Mouse (Mus musculus) liver, embryonic 13.5 days (tissue): ENCODE data around the gene Gm44596. TPM values are rescaled to one million over a fixed set of nuclear protein-coding genes. Genes with fewer than 3 reads are reported as not detected.
"Not testable (repeated sequence)": the region's sequence is repeated elsewhere in the genome, so short reads cannot be mapped to it uniquely, and the experiment has no call there.

Experiments used
- ATAC-seq: fragments of 200-750 bp; cut with Nextera tagmentation; 2 replicates; pipeline ENCODE4 v1.8.0; 2017; ENCODE audit warnings: low read depth, mild to moderate bottlenecking, moderate number of reproducible peaks, moderate library complexity
- DNase-seq: peaks from one replicate; pipeline ENCODE4 v3.0.0; 2022
- H3K27ac ChIP-seq: fragments of 300-500 bp; sonication (generic); 2 replicates; pipeline ENCODE4 v1.5.1; 2015; ENCODE audit warnings: moderate library complexity, mild to moderate bottlenecking, inconsistent platforms
- H3K27me3 ChIP-seq: fragments of 300-500 bp; sonication (generic); 2 replicates; pipeline ENCODE4 v1.6.1; 2015; ENCODE audit warnings: mild to moderate bottlenecking, inconsistent platforms
- H3K36me3 ChIP-seq: fragments of 300-500 bp; sonication (generic); 2 replicates; pipeline ENCODE4 v1.6.1; 2015; ENCODE audit warnings: mild to moderate bottlenecking, inconsistent platforms
- H3K4me1 ChIP-seq: fragments of 300-500 bp; sonication (generic); replicated peaks from 2 replicates; pipeline ENCODE4 v1.6.1; 2015; ENCODE audit warnings: inconsistent platforms
- H3K4me2 ChIP-seq: fragments of 300-500 bp; sonication (generic); 2 replicates; pipeline ENCODE4 v1.6.1; 2015; ENCODE audit warnings: inconsistent platforms, mild to moderate bottlenecking, moderate library complexity
- H3K4me3 ChIP-seq: fragments of 300-500 bp; sonication (generic); replicated peaks from 2 replicates; pipeline ENCODE4 v1.5.1; 2015; ENCODE audit warnings: mild to moderate bottlenecking, inconsistent platforms
- H3K9ac ChIP-seq: fragments of 300-500 bp; sonication (generic); 2 replicates; pipeline ENCODE4 v1.6.1; 2015; ENCODE audit warnings: mild to moderate bottlenecking, inconsistent platforms
- H3K9me3 ChIP-seq: fragments of 300-500 bp; sonication (generic); replicated peaks from 2 replicates; pipeline ENCODE4 v1.6.1; 2016; ENCODE audit warnings: inconsistent platforms
- WGBS: fragments of 180-500 bp; shearing (Covaris S2); methylation state at CpG from one replicate; pipeline ENCODE4 v1.1.7; 2015; ENCODE audit not compliant: insufficient replicate concordance; 5-methylcytosine and 5-hydroxymethylcytosine counted together
- polyA plus RNA-seq: library from polyadenylated mRNA; unstranded; fragments of >200 nt; fragmentation: Nextera tagmentation; extraction: Ambion mirVana; gene quantifications from 2 replicates; pipeline ENCODE4 v1.2.1, GENCODE M21; 2015

Gene Gm44596
- polyA plus RNA-seq, 1 experiment from 2014 or later, result not detected

DNA sequence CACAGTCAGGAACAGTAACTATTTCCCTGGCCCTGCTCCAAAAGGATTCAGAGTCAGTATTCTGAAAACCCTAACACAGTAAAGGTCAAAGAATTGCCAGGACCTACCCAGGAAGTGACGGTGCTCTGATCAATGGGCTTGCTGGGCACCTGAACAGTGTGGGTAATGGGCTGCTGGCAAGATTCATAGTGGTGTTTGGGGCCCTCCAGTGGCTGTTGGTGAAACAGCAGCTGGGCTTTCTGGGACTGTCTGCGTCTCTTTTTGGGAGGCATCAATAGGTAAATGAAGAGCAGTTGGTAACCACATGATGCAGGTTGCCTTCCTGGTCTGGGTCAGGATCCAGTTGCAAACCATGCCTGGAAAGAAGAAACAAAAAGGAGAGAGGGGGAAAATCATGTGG lies 16.3 kb upstream of the Gm44596 start:
- Histone ChIP-seq H3K36me3 (peaks cover 39% of the 10 kb centered on the region), H3K4me3 (no peak overlapping the region), H3K4me1 (peaks cover 56% of the 10 kb centered on the region), H3K4me2 (no peak overlapping the region), H3K9me3 (no peaks in the 10 kb centered on the region), H3K27ac (no peak overlapping the region), H3K27me3 (peaks cover 8% of the 10 kb centered on the region; the same call in 1 of the 2 replicates), H3K9ac (no peak overlapping the region)
- ATAC-seq (no peak), DNase-seq (peak; percentile 48)
- WGBS, result 47% methylated on average over 2 of the region's 2 CpGs

DNA sequence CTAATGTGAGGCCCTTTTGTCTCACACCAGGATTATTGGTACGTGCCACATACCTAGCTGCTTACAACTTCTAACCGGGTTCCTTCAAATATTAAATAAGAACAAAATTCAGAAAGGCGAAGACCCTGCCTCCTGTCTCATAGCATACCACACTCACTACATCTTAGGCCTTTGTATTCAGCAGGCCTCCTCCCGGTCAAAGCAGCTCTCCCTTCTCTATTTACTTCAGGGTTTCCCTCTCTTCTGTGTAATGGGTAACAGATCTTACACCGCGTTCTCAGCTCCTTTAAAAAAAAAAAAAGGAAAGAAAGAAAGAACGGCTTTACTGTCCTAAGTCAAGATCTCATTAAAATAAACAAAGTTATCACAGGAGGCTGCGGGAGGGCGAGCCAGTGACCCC lies 13.4 kb upstream of the Gm44596 start:
- Histone ChIP-seq H3K9me3 (no peaks in the 10 kb centered on the region), H3K9ac (peak overlapping the region; percentile 92), H3K27ac (peak overlapping the region; percentile 96), H3K36me3 (peaks cover 56% of the 10 kb centered on the region), H3K4me3 (peak overlapping the region; percentile 97), H3K27me3 (no peaks in the 10 kb centered on the region), H3K4me2 (peak overlapping the region; percentile 88), H3K4me1 (peaks cover 57% of the 10 kb centered on the region)
- WGBS, result 12% methylated on average over 9 of the region's 9 CpGs
- DNase-seq, result no peak
- no peak for ATAC-seq

GRCm38 (mm10) chr6:128362381-128363006 lies 12.8 kb upstream of the Gm44596 start, which contains the start of the genes Rhno1 and Foxm1:
Rhno1 (minus strand) TSS chr6:128362911.
Foxm1 (plus strand) TSS chr6:128362967.
- Histone ChIP-seq H3K36me3 (peaks cover 56% of the 10 kb centered on the region), H3K9ac (peak within 1 kb of the TSS; percentile 92), H3K4me3 (peak within 1 kb of the TSS; percentile 97), H3K4me1 (peaks cover 57% of the 10 kb centered on the region), H3K27ac (peak within 1 kb of the TSS; percentile 96), H3K27me3 (no peaks in the 10 kb centered on the region), H3K9me3 (no peaks in the 10 kb centered on the region), H3K4me2 (peak within 1 kb of the TSS; percentile 88)
- peak; percentile 89 for ATAC-seq
- peak; percentile 76 for DNase-seq
- under 1% methylated on average over 64 of the region's 76 CpGs for WGBS

DNA sequence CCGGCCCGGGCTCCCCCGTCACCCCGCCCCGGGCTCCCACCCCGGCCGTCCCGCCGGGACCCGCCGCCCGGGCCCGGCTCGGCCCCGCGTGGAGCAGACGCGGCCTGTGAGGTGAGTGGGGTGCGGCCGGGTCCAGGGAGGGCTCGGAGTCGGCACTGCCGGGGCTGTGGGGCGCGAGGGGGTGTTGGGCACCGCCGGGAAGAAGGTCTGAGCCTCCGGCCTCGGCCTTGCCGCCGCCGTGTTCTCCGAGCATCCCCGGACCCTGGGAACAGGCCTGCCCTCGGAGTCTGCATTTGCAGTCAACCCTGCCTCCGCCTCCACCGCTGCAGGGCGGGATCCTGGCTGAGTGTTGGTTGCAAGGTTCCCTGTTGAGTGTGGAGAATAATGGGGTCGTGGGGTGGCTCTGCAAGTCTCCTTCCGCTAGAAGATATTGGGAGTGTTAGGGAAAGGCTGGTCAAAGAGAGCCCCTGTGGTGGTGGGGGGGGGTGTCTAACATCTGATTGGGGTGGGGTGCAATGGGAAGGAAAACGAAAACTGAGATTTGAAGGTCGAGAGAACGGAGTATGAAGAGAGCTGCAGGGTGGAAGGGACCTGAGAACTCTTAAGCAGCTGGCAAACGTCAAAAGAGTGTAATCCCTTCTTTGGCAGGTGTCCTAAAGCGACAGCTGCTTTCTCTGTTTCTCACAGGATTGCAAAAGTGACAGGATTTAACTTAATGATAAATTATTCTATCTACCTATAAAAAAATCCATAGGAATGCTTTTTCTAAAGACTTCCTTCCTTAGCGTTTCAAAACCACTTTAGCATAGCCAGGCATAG lies 12.1 kb upstream of the Gm44596 start:
- ATAC-seq, result peak; percentile 48
- 1% methylated on average over 28 of the region's 46 CpGs for WGBS
- Histone ChIP-seq H3K36me3 (peaks cover 56% of the 10 kb centered on the region), H3K4me1 (peaks cover 57% of the 10 kb centered on the region), H3K9ac (peak overlapping the region; percentile 92), H3K4me2 (peak overlapping the region; percentile 88), H3K27me3 (no peaks in the 10 kb centered on the region), H3K9me3 (no peaks in the 10 kb centered on the region), H3K27ac (peak overlapping the region; percentile 96), H3K4me3 (peak overlapping the region; percentile 97)
- no peak for DNase-seq

DNA sequence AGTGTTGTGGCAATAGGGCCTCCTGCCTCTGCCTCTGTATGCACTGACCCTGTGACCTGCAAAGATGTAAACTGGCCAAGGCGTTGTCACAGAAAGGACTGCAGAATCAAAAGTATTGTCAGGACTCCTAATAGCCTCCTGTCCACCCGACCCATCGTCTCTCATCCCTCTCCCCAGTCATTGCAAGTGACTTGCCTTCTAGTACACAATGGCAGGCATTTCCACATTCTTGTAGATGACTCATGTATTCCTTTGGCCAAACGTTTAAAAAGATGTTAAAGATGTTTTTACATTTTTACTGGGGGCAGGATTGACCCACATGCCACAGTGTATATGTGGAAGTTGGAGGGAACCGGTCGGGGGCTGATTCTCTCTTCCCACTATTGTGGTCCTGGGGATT lies 10.6 kb upstream of the Gm44596 start:
- DNase-seq (no peak), ATAC-seq (no peak)
- peak overlapping the region; percentile 88 for H3K4me2 ChIP-seq
- no peak overlapping the region for H3K27ac ChIP-seq
- peaks cover 50% of the 10 kb centered on the region for H3K4me1 ChIP-seq
- peaks cover 59% of the 10 kb centered on the region for H3K36me3 ChIP-seq
- WGBS, result 79% methylated on average over 6 of the region's 6 CpGs
- peak overlapping the region; percentile 97; the same call in 1 of the 2 replicates for H3K4me3 ChIP-seq
- no peaks in the 10 kb centered on the region for H3K9me3 ChIP-seq
- no peaks in the 10 kb centered on the region for H3K27me3 ChIP-seq
- peak overlapping the region; percentile 51 for H3K9ac ChIP-seq

- no peaks in the 10 kb centered on the region for H3K27me3 ChIP-seq
- no peak overlapping the region for H3K27ac ChIP-seq
- H3K4me3 ChIP-seq, result no peak overlapping the region
- H3K36me3 ChIP-seq, result peaks cover 67% of the 10 kb centered on the region
- 82% methylated on average over 5 of the region's 5 CpGs for WGBS
- ATAC-seq, result no peak
- no peak overlapping the region for H3K4me2 ChIP-seq
- H3K4me1 ChIP-seq, result peaks cover 33% of the 10 kb centered on the region
- no peak for DNase-seq
- H3K9me3 ChIP-seq, result no peaks in the 10 kb centered on the region
- H3K9ac ChIP-seq, result no peak overlapping the region
Observed at GRCm38 (mm10) chr6:128366466-128366865, 8.8 kb upstream of the Gm44596 start.

- WGBS, result 71% methylated on average over 5 of the region's 5 CpGs
- H3K4me2 ChIP-seq, result no peak overlapping the region
- H3K27ac ChIP-seq, result no peak overlapping the region
- no peak overlapping the region for H3K9ac ChIP-seq
- ATAC-seq, result peak; percentile 28
- H3K27me3 ChIP-seq, result no peaks in the 10 kb centered on the region
- H3K4me3 ChIP-seq, result no peak overlapping the region
- peaks cover 10% of the 10 kb centered on the region for H3K4me1 ChIP-seq
- H3K36me3 ChIP-seq, result peaks cover 97% of the 10 kb centered on the region
- no peak for DNase-seq
- no peaks in the 10 kb centered on the region for H3K9me3 ChIP-seq
Observed at GRCm38 (mm10) chr6:128370040-128370439, 5.3 kb upstream of the Gm44596 start.

DNA sequence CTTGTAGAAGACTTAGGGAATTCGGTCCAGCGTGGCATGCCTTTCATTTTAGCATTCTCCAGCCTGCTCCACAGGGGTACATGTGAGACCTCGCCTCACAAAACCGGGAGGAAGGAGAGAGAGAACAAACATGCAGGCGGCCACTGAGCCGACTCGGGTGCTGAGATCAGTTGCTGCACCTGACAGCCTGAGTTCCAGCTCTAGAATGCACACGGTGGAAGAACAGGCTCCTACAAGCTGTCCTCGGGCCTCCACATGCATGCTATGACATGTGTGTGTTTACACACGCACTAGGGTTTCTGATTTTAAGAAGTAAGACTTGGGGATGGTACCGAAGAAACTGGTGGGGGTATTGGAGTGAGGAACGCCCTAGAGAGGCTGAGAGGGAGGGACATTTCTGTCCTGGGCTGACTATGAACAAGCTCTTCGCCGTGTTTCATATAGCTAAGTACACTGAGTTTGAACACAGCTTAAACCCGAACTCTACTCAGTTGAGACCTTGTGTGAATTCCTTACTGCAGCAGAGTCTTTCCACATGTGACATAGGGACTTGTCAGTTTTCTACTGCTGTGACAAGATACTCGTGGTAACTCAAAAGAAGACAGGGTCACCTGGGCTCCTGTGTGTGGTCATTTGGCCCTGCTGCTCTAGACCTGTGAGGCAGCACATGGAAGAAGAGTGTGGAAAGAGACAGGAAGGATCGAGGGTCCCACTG lies 1.2 kb downstream of the Gm44596 start:
- Histone ChIP-seq H3K27ac (no peak overlapping the region), H3K4me2 (no peak overlapping the region), H3K4me1 (no peaks in the 10 kb centered on the region), H3K27me3 (no peaks in the 10 kb centered on the region), H3K4me3 (no peak overlapping the region), H3K36me3 (peaks cover 45% of the 10 kb centered on the region), H3K9me3 (no peaks in the 10 kb centered on the region), H3K9ac (no peak overlapping the region)
- no peak for ATAC-seq
- no peak for DNase-seq
- 83% methylated on average over 17 of the region's 17 CpGs for WGBS

- Histone ChIP-seq H3K27me3 (no peaks in the 10 kb centered on the region), H3K4me2 (no peak overlapping the region), H3K27ac (no peak overlapping the region), H3K9me3 (no peaks in the 10 kb centered on the region), H3K9ac (no peak overlapping the region), H3K4me3 (no peak overlapping the region), H3K36me3 (peaks cover 14% of the 10 kb centered on the region), H3K4me1 (no peaks in the 10 kb centered on the region)
- no peak for DNase-seq
- 57% methylated on average over 16 of the region's 16 CpGs for WGBS
- ATAC-seq, result no peak
Observed at GRCm38 (mm10) chr6:128379636-128380035, 4.3 kb downstream of the Gm44596 start.

- not testable (repeated sequence) for ATAC-seq
- 44% methylated on average over 1 of the region's 1 CpGs for WGBS
Observed at GRCm38 (mm10) chr6:128380594-128381167, 5.4 kb downstream of the Gm44596 start.

GRCm38 (mm10) chr6:128381254-128381653 lies 6.0 kb downstream of the Gm44596 start:
- H3K4me3 ChIP-seq, result no peak overlapping the region
- H3K27me3 ChIP-seq, result no peaks in the 10 kb centered on the region
- 55% methylated on average over 3 of the region's 3 CpGs for WGBS
- DNase-seq (no peak), ATAC-seq (no peak)
- H3K36me3 ChIP-seq, result peaks cover 3% of the 10 kb centered on the region; the same call in 1 of the 2 replicates
- no peak overlapping the region for H3K27ac ChIP-seq
- no peaks in the 10 kb centered on the region for H3K4me1 ChIP-seq
- no peaks in the 10 kb centered on the region for H3K9me3 ChIP-seq
- H3K4me2 ChIP-seq, result no peak overlapping the region
- no peak overlapping the region for H3K9ac ChIP-seq

More at GRCm38 (mm10) chr6:128380594-128381167, 5.4 kb downstream of the Gm44596 start:
- not testable (repeated sequence) for H3K4me2 ChIP-seq, H3K4me3 ChIP-seq, H3K4me1 ChIP-seq, H3K27me3 ChIP-seq, H3K9me3 ChIP-seq, H3K36me3 ChIP-seq, DNase-seq, H3K9ac ChIP-seq, H3K27ac ChIP-seq
